Mouse (Mus musculus) heart, embryonic 10.5 days (tissue): ENCODE results near the gene AI464131. TPM values are rescaled to one million over a fixed set of nuclear protein-coding genes. Genes with fewer than 3 reads are reported as not detected.
A peak's percentile ranks its signal among the peaks of the same experiment; 100 is the strongest.
"Not testable (repeated sequence)": the region's sequence is repeated elsewhere in the genome, so short reads cannot be mapped to it uniquely, and the experiment has no call there.

Experiments
- DNase-seq: peaks from one replicate; pipeline ENCODE4 v3.0.0-alpha.2; 2017; ENCODE audit warnings: low spot score
- H3K27ac ChIP-seq: fragments of 300-500 bp; sonication (generic); 2 replicates; pipeline ENCODE4 v1.5.1; 2016; ENCODE audit warnings: mild to moderate bottlenecking
- H3K27me3 ChIP-seq: fragments of 300-500 bp; sonication (generic); 2 replicates; pipeline ENCODE4 v1.6.1; 2016; ENCODE audit warnings: mild to moderate bottlenecking; ENCODE audit not compliant: poor library complexity, insufficient read depth, severe bottlenecking
- H3K36me3 ChIP-seq: fragments of 300-500 bp; sonication (generic); 2 replicates; pipeline ENCODE4 v1.6.1; 2016; ENCODE audit warnings: mild to moderate bottlenecking, moderate library complexity
- H3K4me1 ChIP-seq: fragments of 300-500 bp; sonication (generic); 2 replicates; pipeline ENCODE4 v1.6.1; 2016; ENCODE audit warnings: mild to moderate bottlenecking
- H3K4me3 ChIP-seq: fragments of 300-500 bp; sonication (generic); 2 replicates; pipeline ENCODE4 v1.5.1; 2016; ENCODE audit warnings: mild to moderate bottlenecking, moderate library complexity
- H3K9me3 ChIP-seq: fragments of 300-500 bp; sonication (generic); 2 replicates; pipeline ENCODE4 v1.6.1; 2016; ENCODE audit warnings: mild to moderate bottlenecking, moderate library complexity
- WGBS: fragments of 180-500 bp; shearing (Covaris S2); methylation state at CpG from one replicate; pipeline ENCODE4 v1.1.7; 2016; 5-methylcytosine and 5-hydroxymethylcytosine counted together
- polyA plus RNA-seq: library from polyadenylated mRNA; unstranded; fragments of >200 nt; fragmentation: Nextera tagmentation; extraction: Ambion mirVana; gene quantifications from 2 replicates; pipeline ENCODE4 v1.2.1, GENCODE M21; 2016

AI464131 gene
- polyA plus RNA-seq, 1 experiment from 2014 or later: 3.2 TPM

DNA sequence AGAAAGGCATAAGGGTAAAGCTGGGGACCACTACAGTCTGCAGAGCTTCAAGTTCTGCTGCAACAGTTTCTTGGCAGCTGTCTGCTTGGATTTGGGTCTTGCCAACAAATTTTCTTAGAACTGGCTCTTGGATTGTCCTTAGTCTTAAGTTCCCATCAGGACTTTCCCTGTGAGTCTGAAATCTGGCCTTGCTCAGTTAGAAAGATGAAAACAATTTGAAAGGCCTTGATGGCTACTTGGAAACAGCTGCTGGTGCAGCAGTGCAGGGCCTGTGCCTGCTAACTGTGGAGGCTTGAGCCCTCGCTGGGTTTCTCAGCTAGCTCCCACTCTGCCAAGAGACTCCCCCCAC lies 23.4 kb downstream of the AI464131 start:
- DNase-seq: no peak
- 83% methylated on average over 1 of the region's 1 CpGs for WGBS
- H3K36me3 ChIP-seq: peaks cover 29% of the 10 kb centered on the region
- no peak overlapping the region for H3K27ac ChIP-seq
- H3K27me3 ChIP-seq: no peaks in the 10 kb centered on the region
- no peak overlapping the region for H3K4me3 ChIP-seq
- H3K4me1 ChIP-seq: no peaks in the 10 kb centered on the region; the same call in 1 of the 2 replicates
- no peaks in the 10 kb centered on the region for H3K9me3 ChIP-seq

DNA sequence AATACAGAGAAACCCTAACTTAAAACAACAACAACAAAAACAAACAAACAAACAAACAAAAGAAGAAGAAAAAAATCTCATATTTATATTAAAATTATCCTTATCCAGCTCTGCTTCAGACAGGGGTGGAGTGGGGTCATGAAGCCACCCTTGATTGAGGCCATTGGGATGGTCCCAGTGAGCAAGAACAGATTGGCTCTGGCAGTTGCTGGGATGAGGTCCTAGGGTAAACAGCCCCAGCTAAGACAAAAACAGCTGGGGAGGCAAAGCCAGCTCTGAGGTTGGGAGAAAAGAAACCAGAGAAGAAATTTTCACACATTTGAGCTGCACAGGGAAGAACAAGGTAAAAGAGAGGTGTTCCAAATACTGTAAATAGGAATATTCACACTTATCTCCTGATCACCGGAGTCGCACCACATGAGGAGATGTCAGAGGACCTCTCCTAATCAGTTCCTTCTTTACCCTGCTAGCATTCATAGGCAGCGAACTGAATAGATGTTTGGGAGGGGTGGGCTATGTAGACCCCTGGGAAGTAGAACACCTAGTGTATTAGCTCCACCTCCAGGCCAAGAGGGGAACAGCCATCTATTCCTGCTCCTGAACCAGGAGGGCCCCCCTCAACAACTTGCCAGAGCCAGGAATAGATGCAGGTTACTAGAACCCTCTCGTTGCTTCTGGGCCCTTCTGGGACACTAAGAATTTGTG lies 24.0 kb downstream of the AI464131 start:
- 72% methylated on average over 4 of the region's 4 CpGs for WGBS
- no peaks in the 10 kb centered on the region for H3K27me3 ChIP-seq
- peaks cover 29% of the 10 kb centered on the region for H3K36me3 ChIP-seq
- no peak overlapping the region for H3K27ac ChIP-seq
- no peak for DNase-seq
- no peak overlapping the region for H3K4me3 ChIP-seq
- H3K4me1 ChIP-seq: no peaks in the 10 kb centered on the region; the same call in 1 of the 2 replicates
- H3K9me3 ChIP-seq: no peaks in the 10 kb centered on the region

DNA sequence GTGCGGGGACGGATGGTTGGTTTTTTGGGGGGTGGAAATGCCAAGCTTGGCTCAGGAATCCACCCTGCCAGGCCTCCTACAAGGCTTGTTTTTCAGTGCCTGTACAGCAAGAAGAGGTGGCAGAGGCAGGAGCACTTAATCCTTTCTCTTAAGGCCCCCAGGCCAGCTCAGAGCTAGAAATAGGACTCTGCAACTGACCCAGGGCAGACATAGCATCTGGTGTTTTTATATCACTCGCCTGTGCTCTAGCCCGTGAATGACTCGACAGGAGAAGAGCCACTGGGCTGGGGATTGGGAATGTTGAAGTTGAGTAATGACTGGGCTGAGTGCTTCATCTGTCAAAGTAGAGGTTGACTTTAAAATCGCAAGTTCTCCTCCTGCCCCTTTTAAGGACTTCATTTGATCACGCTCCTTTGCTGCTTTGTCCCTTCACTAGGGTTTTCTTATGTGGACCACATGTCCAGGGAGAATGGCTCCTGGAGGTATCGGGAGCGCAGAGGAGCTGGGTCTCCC lies 25.2 kb downstream of the AI464131 start:
- Histone ChIP-seq H3K4me1 (no peaks in the 10 kb centered on the region; the same call in 1 of the 2 replicates), H3K4me3 (no peak overlapping the region), H3K27me3 (no peaks in the 10 kb centered on the region), H3K9me3 (no peaks in the 10 kb centered on the region), H3K36me3 (peaks cover 29% of the 10 kb centered on the region), H3K27ac (no peak overlapping the region)
- 77% methylated on average over 9 of the region's 9 CpGs for WGBS
- DNase-seq: no peak

DNA sequence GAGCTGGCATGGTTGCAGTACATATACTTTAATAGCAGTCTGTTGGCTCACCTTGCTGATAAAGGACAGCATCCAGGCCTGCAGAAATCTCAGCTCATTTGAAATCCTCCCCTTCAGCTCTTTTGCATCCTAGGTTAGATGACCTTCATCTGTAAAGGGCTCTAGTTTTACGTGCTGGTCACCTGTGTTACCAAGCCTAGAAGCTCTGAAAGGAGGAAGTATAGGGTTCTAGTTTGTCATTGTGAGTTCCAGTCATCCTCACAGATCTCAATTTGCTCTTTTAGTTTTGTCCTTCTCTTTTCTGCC lies 31.5 kb downstream of the AI464131 start:
- Histone ChIP-seq H3K4me3 (no peak overlapping the region), H3K27me3 (no peaks in the 10 kb centered on the region), H3K36me3 (no peaks in the 10 kb centered on the region), H3K4me1 (no peaks in the 10 kb centered on the region; the same call in 1 of the 2 replicates), H3K9me3 (no peaks in the 10 kb centered on the region), H3K27ac (no peak overlapping the region)
- 89% methylated on average over 1 of the region's 1 CpGs for WGBS
- DNase-seq: no peak

DNA sequence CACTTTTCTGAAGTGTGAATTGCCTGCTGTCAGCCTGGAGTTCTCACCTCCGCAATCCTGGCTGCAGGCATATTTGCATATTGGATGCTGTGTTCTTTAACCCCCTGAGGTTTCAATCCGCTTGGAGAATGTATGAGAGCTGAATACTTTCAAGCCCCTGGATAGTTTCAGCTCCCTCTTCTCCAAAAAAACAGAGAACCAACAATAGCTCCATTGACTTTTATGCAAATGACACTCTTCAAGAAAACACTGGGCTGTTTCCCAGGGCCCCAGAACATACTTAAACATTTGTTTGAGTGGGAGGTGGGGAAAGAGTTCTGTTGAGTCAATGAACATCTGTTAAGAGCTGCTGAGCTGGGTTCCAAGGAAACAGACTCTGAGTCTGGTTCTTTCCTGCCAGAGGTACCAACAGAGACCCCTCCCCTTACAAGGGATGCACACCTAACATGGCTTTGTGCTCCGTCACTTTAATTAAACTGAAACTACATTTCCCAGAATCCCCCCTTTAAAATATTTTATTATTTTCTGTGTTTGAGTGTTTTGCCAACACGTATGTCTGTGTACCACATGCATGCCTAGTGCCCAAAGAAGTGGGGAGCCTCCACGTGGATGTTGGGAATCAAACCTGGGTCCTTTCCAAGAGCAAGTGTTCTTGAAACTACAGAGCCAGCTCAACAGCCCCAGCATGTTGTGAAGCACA lies 32.0 kb downstream of the AI464131 start:
- no peak overlapping the region for H3K4me3 ChIP-seq
- H3K9me3 ChIP-seq: no peaks in the 10 kb centered on the region
- 42% methylated on average over 5 of the region's 5 CpGs for WGBS
- no peaks in the 10 kb centered on the region for H3K27me3 ChIP-seq
- no peaks in the 10 kb centered on the region for H3K36me3 ChIP-seq
- no peak for DNase-seq
- no peak overlapping the region for H3K27ac ChIP-seq
- peaks cover under 1% of the 10 kb centered on the region; the same call in 1 of the 2 replicates for H3K4me1 ChIP-seq

DNA sequence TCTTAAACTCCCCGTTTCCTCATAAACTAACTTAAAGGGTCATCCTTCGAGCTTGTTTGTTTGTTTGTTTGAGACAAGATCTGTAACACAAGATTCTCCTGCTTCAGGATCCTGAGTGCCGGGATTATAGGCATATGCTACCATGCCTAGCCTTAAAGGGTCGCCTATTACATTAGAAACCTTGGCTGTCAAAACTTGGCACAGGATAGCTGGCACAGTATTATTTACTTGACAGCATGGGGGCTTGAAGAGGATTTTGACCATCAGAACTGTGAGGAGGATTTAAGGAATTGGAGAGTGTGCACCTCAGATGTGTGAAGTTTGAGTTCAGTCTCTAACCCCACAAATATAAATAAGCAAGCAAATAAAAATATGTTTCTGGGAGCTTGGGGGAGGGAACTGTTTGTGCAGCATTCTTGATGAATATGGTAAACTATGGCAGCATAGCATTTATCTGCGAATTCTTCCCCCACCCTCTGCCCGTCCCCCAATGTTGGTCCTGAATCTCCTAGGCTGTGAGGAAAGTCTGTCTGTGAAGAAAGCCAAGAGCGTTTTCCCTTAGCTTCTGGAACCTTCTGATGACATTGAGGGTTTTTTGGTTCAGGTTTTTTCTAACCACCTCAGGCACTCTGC lies 32.7 kb downstream of the AI464131 start:
- Histone ChIP-seq H3K36me3 (no peaks in the 10 kb centered on the region), H3K27ac (no peak overlapping the region), H3K27me3 (no peaks in the 10 kb centered on the region), H3K9me3 (no peaks in the 10 kb centered on the region), H3K4me3 (no peak overlapping the region), H3K4me1 (peaks cover 5% of the 10 kb centered on the region; the same call in 1 of the 2 replicates)
- WGBS: 56% methylated on average over 7 of the region's 7 CpGs
- no peak for DNase-seq

DNA sequence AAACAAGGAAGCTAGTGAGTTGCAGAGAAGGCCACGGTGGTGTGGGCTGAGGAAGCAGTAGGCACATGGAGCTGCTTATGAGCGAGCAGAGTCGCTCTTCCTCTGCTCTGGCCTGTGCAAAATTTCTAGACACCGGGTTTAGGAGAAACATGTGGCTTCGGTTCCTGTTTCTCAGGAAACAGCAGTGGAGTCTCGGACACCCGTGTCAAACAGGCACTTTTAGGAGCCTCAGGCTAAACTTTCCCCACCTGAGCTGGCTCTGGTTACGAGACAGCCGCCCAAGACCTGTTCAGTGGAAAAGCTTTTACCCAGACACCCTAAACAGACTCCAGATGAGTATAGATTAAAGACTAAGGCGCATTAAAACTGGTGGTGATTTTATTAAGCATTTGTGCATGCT lies 33.7 kb downstream of the AI464131 start:
- 81% methylated on average over 10 of the region's 10 CpGs for WGBS
- no peak overlapping the region for H3K4me3 ChIP-seq
- no peaks in the 10 kb centered on the region for H3K27me3 ChIP-seq
- no peaks in the 10 kb centered on the region for H3K36me3 ChIP-seq
- DNase-seq: no peak
- H3K27ac ChIP-seq: no peak overlapping the region
- no peaks in the 10 kb centered on the region for H3K9me3 ChIP-seq
- 0 out of 2 replicates have a peak, but pooled peaks cover 5% of the 10 kb centered on the region for H3K4me1 ChIP-seq

DNA sequence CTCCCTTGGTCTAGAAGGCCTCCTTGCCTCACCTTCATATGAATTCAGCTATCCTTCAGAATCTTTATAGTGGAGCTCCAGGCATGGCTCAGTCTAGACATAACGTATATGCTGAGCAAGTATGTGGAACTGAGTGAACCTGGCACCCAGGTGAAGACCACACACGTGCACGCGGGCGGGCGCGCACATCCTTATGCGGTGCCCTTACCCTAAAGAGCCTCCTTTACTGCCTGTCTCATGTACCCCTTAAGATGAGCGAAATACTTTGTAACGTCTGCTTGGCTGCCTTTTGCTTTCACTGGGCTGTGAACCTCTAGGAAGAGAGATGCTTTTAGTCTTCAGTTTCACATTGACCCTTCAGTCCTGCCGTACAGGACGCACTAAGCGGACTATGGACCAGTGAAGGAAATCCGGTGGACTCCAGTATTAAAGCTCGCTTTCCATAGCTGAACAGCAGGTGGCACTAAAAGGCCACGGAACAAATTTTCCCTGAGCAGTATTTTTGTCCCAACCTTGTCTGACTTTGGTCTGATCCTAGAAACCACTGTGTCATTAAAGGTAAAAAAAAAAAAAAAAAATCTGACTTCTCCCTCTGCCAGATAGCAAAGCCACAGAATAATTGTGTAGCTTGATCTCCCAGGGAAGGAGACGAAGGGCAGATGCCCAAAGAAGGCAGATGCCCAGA lies 34.3 kb downstream of the AI464131 start:
- no peaks in the 10 kb centered on the region for H3K36me3 ChIP-seq
- no peaks in the 10 kb centered on the region for H3K9me3 ChIP-seq
- no peak overlapping the region for H3K4me3 ChIP-seq
- WGBS: 60% methylated on average over 17 of the region's 17 CpGs
- no peak for DNase-seq
- no peak overlapping the region for H3K27ac ChIP-seq
- 0 out of 2 replicates have a peak, but pooled peaks cover 5% of the 10 kb centered on the region for H3K4me1 ChIP-seq
- H3K27me3 ChIP-seq: no peaks in the 10 kb centered on the region

DNA sequence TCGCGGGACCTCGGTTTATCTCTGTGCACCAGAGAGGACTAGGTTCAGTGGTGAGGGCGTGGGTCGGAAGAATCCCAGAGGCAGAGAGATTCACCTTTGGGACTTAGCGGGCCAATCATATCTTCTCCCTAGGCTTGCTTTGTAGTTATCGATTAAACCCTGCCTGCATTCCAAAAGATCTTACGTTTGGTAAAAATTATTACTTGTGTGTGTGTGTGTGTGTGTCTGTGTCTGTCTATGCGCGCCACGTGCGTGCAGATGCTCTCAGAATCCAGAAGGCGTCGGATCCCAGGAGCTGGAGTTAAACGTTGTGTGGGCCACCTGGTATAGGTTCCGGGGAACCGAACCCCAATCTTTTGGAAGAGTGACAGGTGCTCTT lies 37.6 kb downstream of the AI464131 start:
- Histone ChIP-seq H3K4me1 (0 out of 2 replicates have a peak, but pooled peaks cover 8% of the 10 kb centered on the region), H3K4me3 (peak overlapping the region; percentile 68), H3K36me3 (0 out of 2 replicates have a peak, but pooled peaks cover 2% of the 10 kb centered on the region), H3K27ac (peak overlapping the region; percentile 92), H3K9me3 (no peaks in the 10 kb centered on the region), H3K27me3 (no peaks in the 10 kb centered on the region)
- 5% methylated on average over 17 of the region's 17 CpGs for WGBS
- DNase-seq: no peak

DNA sequence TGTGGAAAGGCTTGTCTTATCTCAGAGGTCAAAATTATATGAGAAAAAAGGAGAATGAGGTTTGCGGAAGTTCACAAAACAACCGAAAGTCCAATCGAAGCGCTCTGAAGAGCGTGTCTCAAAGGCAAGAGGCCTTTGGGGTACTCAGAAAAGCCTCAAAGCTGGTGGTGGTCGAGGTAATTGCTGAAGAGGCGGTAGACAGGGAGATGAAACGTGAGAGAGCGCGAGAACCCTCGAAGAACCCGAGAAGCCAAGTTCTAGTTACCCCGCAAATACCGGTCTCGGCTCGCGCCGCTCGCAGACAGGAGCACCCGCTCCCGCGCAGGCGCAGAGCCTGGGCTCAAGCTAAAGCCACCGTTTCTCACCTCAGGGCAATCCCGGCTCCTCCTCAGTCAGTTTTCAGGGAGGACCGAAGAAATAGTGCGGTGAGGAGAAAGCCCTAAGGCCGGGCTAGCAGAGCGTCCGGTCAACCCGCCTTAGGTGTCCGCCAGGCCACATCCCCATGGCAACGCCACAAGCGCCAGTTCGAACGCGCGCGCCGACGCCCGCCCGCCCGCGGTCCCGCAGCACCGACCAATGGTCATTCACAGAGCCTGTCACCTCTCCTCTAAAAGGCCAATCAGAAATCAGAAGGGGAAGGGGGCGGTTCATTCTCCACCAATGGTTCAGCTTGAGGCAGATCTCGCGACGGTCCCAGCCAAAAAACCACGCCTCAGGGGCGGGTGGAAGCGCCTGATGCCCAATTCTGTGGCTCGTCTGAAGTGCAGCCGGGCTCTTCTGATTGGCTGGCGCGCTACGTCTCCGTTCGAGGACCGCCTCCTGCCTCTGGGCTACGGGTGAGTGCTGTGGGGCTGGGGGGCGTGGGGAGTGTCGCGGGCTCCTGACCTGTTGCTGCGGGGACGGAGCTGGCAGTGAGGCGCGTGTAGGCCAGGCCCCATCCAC lies 38.3 kb downstream of the AI464131 start, which contains the start of the genes Kif24 and Nudt2:
TSS of gene Kif24 (minus strand) at position 543 of the 942 bp plus-strand sequence.
TSS of gene Nudt2 (plus strand) at position 807 of the 942 bp plus-strand sequence.
- H3K36me3 ChIP-seq: 0 out of 2 replicates have a peak, but pooled peaks cover 2% of the 10 kb centered on the region
- under 1% methylated on average over 70 of the region's 70 CpGs for WGBS
- H3K4me1 ChIP-seq: 0 out of 2 replicates have a peak, but pooled peaks cover 8% of the 10 kb centered on the region
- peak; percentile 100 for DNase-seq
- peak within 1 kb of the TSS; percentile 92 for H3K27ac ChIP-seq
- H3K4me3 ChIP-seq: peak within 1 kb of the TSS; percentile 68
- H3K9me3 ChIP-seq: no peaks in the 10 kb centered on the region
- H3K27me3 ChIP-seq: no peaks in the 10 kb centered on the region

DNA sequence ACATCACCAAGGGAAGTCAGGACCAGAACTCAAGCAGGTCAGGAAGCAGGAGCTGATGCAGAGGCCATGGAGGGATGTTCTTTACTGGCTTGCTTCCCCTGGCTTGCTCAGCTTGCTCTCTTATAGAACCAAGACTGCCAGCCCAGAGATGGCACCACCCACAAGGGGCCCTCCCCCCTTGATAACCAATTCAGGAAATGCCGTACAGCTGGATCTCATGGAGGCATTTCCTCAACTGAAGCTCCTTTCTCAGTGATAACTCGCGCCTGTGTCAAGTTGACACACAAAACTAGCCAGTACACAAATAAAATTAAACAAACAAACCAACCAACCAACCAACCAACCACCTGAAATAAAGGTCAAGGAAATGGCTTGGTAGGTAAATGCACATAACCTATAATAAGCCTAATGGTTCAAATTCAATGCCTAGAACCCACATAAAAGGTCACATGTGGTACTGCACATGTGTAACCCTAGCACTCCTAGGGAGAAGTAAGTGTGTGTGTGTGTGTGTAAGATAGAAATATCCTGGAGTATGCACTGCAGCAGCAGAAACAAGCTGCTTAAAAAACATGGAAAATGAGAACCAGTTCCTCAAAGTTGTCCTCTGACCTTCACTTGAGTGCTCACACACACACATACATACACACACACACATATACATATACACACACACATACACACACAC lies 39.7 kb downstream of the AI464131 start:
- not testable (repeated sequence) for H3K4me1 ChIP-seq, H3K27me3 ChIP-seq, DNase-seq, H3K9me3 ChIP-seq, H3K27ac ChIP-seq, H3K36me3 ChIP-seq
- 57% methylated on average over 3 of the region's 3 CpGs for WGBS
- peak overlapping the region; percentile 68 for H3K4me3 ChIP-seq
